Mouse (Mus musculus): ENCODE results near the gene Vti1b. TPM values are rescaled to one million over a fixed set of nuclear protein-coding genes. Genes with fewer than 3 reads are reported as not detected.

The Vti1b gene
- polyA plus RNA-seq, 1 experiment from 2014 or later: 88.9 TPM

DNA sequence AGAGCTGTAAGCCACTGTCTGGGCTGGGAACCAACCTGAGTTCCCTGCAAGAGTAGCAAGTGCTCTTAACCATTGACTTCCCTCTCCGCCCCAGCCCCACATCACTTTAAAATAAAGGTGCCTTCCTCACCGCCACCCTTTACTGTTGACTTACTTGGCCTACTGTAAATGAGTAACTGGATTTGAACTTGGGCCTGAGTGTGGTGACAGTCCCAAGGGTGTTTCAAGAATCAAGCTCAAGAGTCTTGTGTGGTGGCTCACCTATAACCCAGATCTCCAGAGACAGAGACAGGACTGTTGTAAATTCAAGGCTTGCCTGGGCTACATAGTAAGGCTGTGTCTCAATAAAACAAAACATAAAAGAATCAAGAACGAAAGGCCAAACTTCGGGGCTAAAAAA lies 53.5 kb downstream of the Vti1b start:
- Histone ChIP-seq H3K4me2 (ENCODE audit: low read length) (no peak overlapping the region), H3K27me3 (ENCODE audit: control insufficient read depth, insufficient read depth, low read length) (no peaks in the 10 kb centered on the region), H3K27ac (replicated peaks in 1 of 2; ENCODE audit: control insufficient read depth in 1 of 2, insufficient read depth in 1 of 2, low read depth in 2 of 2, low read length in 2 of 2) (no peak overlapping the region), H3K36me3 (ENCODE audit: control insufficient read depth, insufficient read depth, low read length) (no peaks in the 10 kb centered on the region), H3K4me3 (ENCODE audit: control insufficient read depth in 1 of 2, insufficient read depth in 1 of 2, low read depth in 1 of 2, low read length in 2 of 2) (no peak overlapping the region), H3K4me1 (ENCODE audit: control insufficient read depth in 2 of 2, insufficient read depth in 2 of 2, low read length in 2 of 2) (no peaks in the 10 kb centered on the region), H3K9ac (ENCODE audit: low read length) (no peak overlapping the region), H3K9me3 (ENCODE audit: control insufficient read depth, low read length) (no peaks in the 10 kb centered on the region)
- WGBS: 80% methylated on average over 4 of the region's 4 CpGs
- no peak for ATAC-seq (ENCODE audit: insufficient number of reproducible peaks, insufficient read depth, low FRiP score, low read depth)

Other genes with a start within 250 kb of the Vti1b start
- 1.8 and 2.2 TPM in 2 replicates for gene Tmem229b, start 165.0 kb downstream of the Vti1b start, polyA plus RNA-seq (2014; fragmentation: Nextera tagmentation; extraction: Ambion mirVana)
- gene Plekhh1, start 143.5 kb downstream of the Vti1b start, polyA plus RNA-seq (2014; fragmentation: Nextera tagmentation; extraction: Ambion mirVana): 2.4 and 2.6 TPM in 2 replicates
- gene Pigh, start 83.0 kb downstream of the Vti1b start, polyA plus RNA-seq (2014; fragmentation: Nextera tagmentation; extraction: Ambion mirVana): 14.3 and 14.8 TPM in 2 replicates
- gene Arg2, start 41.9 kb downstream of the Vti1b start, polyA plus RNA-seq (2014; fragmentation: Nextera tagmentation; extraction: Ambion mirVana): 0.14 and 0.28 TPM in 2 replicates
- 14.8 and 16.7 TPM in 2 replicates for gene Rdh11, start 19.6 kb upstream of the Vti1b start, polyA plus RNA-seq (2014; fragmentation: Nextera tagmentation; extraction: Ambion mirVana)
- 0.32 and 0.77 TPM in 2 replicates for gene Rdh12, start 36.2 kb upstream of the Vti1b start, polyA plus RNA-seq (2014; fragmentation: Nextera tagmentation; extraction: Ambion mirVana)
- 11.1 and 11.2 TPM in 2 replicates for gene Zfyve26, start 123.6 kb upstream of the Vti1b start, polyA plus RNA-seq (2014; fragmentation: Nextera tagmentation; extraction: Ambion mirVana)
- 4.2 and 4.4 TPM in 2 replicates for gene Rad51b, start 124.6 kb upstream of the Vti1b start, polyA plus RNA-seq (2014; fragmentation: Nextera tagmentation; extraction: Ambion mirVana)

Measured in heart, embryonic 14.5 days (tissue).